Mouse (Mus musculus) embryonic fibroblast, embryonic 13.5 days (primary cell): ENCODE results near the gene Gtf2ird1.

Experiments
- CTCF ChIP-seq: IDR thresholded peaks from 2 replicates; pipeline ENCODE4 v1.5.1; 2011; ENCODE audit warnings: mild to moderate bottlenecking, control low read depth, low read length, moderate library complexity, borderline replicate concordance; ENCODE audit not compliant: insufficient read depth
- POLR2A ChIP-seq: IDR thresholded peaks from 2 replicates; pipeline ENCODE4 v1.6.1; 2011; ENCODE audit warnings: low read depth, mild to moderate bottlenecking, control low read depth, low read length, moderate library complexity

DNA sequence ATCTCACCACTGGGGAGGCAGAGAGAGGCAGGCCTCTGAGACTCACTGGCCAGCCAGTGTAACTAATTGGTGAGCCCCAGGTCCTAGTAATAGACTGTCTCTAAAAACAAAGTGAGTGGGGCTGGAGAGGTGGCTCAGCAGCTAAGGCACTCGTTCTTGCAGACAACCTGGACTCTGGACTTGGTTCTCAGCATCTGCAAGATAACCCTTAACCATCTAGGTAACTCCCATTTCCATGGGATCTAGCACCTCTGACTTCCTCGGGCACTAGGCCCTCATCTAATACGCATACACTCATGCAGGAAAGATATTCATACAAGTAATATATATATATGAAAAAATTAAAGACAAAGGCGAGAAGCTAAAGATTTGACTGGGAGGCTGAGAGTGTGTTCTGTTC, 26.4 kb downstream of the Gtf2ird1 start:
- TF ChIP-seq CTCF: no peak
- no peak for TF ChIP-seq POLR2A
